Mouse (Mus musculus) liver, embryonic 12.5 days (tissue): ENCODE measurements around the gene Shb. TPM values are rescaled to one million over a fixed set of nuclear protein-coding genes. Genes with fewer than 3 reads are reported as not detected.
"Not testable (repeated sequence)": the region's sequence is repeated elsewhere in the genome, so short reads cannot be mapped to it uniquely, and the experiment has no call there.

Source experiments
- ATAC-seq: fragments of 200-750 bp; cut with Nextera tagmentation; 2 replicates; pipeline ENCODE4 v1.8.0; 2017; ENCODE audit warnings: moderate number of reproducible peaks, mild to moderate bottlenecking, moderate library complexity
- H3K27ac ChIP-seq: fragments of 300-500 bp; sonication (generic); 2 replicates; pipeline ENCODE4 v1.5.1; 2016; ENCODE audit warnings: mild to moderate bottlenecking
- H3K27me3 ChIP-seq: fragments of 300-500 bp; sonication (generic); replicated peaks from 2 replicates; pipeline ENCODE4 v1.6.1; 2016; ENCODE audit warnings: mild to moderate bottlenecking, moderate library complexity
- H3K36me3 ChIP-seq: fragments of 300-500 bp; sonication (generic); 2 replicates; pipeline ENCODE4 v1.6.1; 2016; ENCODE audit warnings: mild to moderate bottlenecking, moderate library complexity
- H3K4me1 ChIP-seq: fragments of 300-500 bp; sonication (generic); 2 replicates; pipeline ENCODE4 v1.6.1; 2016
- H3K4me2 ChIP-seq: fragments of 300-500 bp; sonication (generic); 2 replicates; pipeline ENCODE4 v1.6.1; 2016; ENCODE audit warnings: mild to moderate bottlenecking, moderate library complexity
- H3K4me3 ChIP-seq: fragments of 300-500 bp; sonication (generic); 2 replicates; pipeline ENCODE4 v1.5.1; 2016; ENCODE audit warnings: mild to moderate bottlenecking, moderate library complexity
- H3K9ac ChIP-seq: fragments of 300-500 bp; sonication (generic); 2 replicates; pipeline ENCODE4 v1.6.1; 2016; ENCODE audit warnings: mild to moderate bottlenecking, moderate library complexity
- H3K9me3 ChIP-seq: fragments of 300-500 bp; sonication (generic); replicated peaks from 2 replicates; pipeline ENCODE4 v1.6.1; 2016; ENCODE audit warnings: mild to moderate bottlenecking, moderate library complexity
- WGBS: fragments of 180-500 bp; shearing (Covaris S2); methylation state at CpG from one replicate; pipeline ENCODE4 v1.1.7; 2016; ENCODE audit not compliant: insufficient replicate concordance; 5-methylcytosine and 5-hydroxymethylcytosine counted together
- microRNA-seq: library from miRNA; unstranded; fragments of <30 nt; microRNA quantifications from one replicate; pipeline ENCODE4, GENCODE M21; 2017
- polyA plus RNA-seq: library from polyadenylated mRNA; unstranded; fragments of >200 nt; fragmentation: Nextera tagmentation; extraction: Ambion mirVana; gene quantifications from 2 replicates; pipeline ENCODE4 v1.2.1, GENCODE M21; 2016

The Shb gene
- polyA plus RNA-seq, 1 experiment from 2014 or later, result 8.7 TPM

- Histone ChIP-seq H3K27ac (no peak overlapping the region), H3K9ac (no peak overlapping the region), H3K4me2 (no peak overlapping the region), H3K4me1 (peaks cover 9% of the 10 kb centered on the region; the same call in 1 of the 2 replicates), H3K9me3 (no peaks in the 10 kb centered on the region), H3K27me3 (no peaks in the 10 kb centered on the region), H3K4me3 (no peak overlapping the region), H3K36me3 (peaks cover 53% of the 10 kb centered on the region)
- no peak for ATAC-seq
- 73% methylated on average over 5 of the region's 5 CpGs for WGBS
Observed at GRCm38 (mm10) chr4:45393658-45394057, 138.6 kb downstream of the Shb start.

DNA sequence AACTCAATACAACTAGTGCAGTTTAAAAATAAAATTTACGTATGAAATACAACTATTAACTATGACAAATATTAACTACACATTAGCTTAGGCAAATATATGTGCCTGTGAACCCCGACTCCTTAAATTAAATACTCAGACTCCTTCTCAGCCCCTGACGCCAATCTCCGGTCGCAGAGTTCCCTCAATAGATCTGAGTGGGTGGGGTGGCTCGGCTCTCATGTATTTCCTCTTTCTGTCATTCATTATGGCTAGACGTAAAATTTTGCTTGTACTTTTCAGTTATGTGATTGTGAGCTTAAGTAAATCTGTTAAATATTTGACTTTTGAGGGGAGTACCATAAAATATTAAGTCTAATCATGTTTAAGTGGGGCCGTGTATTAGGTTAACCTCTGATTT lies 139.3 kb downstream of the Shb start:
- no peak overlapping the region for H3K27ac ChIP-seq
- H3K9me3 ChIP-seq, result no peaks in the 10 kb centered on the region
- no peaks in the 10 kb centered on the region for H3K27me3 ChIP-seq
- ATAC-seq, result no peak
- no peak overlapping the region for H3K9ac ChIP-seq
- H3K4me2 ChIP-seq, result no peak overlapping the region
- no peak overlapping the region for H3K4me3 ChIP-seq
- peaks cover 46% of the 10 kb centered on the region for H3K36me3 ChIP-seq
- 0 out of 2 replicates have a peak, but pooled peaks cover 7% of the 10 kb centered on the region for H3K4me1 ChIP-seq
- WGBS, result 43% methylated on average over 8 of the region's 8 CpGs

GRCm38 (mm10) chr4:45392572-45392971 lies 139.7 kb downstream of the Shb start:
- ATAC-seq, result no peak
- Histone ChIP-seq H3K4me1 (0 out of 2 replicates have a peak, but pooled peaks cover 4% of the 10 kb centered on the region), H3K9me3 (no peaks in the 10 kb centered on the region), H3K27ac (no peak overlapping the region), H3K36me3 (peaks cover 42% of the 10 kb centered on the region), H3K4me3 (no peak overlapping the region), H3K9ac (no peak overlapping the region), H3K27me3 (no peaks in the 10 kb centered on the region), H3K4me2 (no peak overlapping the region)
- WGBS, result 70% methylated on average over 11 of the region's 11 CpGs

GRCm38 (mm10) chr4:45392099-45392498 lies 140.2 kb downstream of the Shb start:
- H3K36me3 ChIP-seq, result peaks cover 37% of the 10 kb centered on the region
- WGBS, result 62% methylated on average over 4 of the region's 4 CpGs

GRCm38 (mm10) chr4:45387296-45387695 lies 145.0 kb downstream of the Shb start:
- not testable (repeated sequence) for H3K4me2 ChIP-seq, H3K4me1 ChIP-seq, H3K9ac ChIP-seq, H3K4me3 ChIP-seq, H3K36me3 ChIP-seq, ATAC-seq, H3K27ac ChIP-seq, H3K9me3 ChIP-seq, H3K27me3 ChIP-seq
- 79% methylated on average over 5 of the region's 5 CpGs for WGBS

More at GRCm38 (mm10) chr4:45392099-45392498, 140.2 kb downstream of the Shb start:
- H3K4me2 ChIP-seq, result no peak overlapping the region
- H3K27me3 ChIP-seq, result no peaks in the 10 kb centered on the region
- no peak overlapping the region for H3K4me3 ChIP-seq
- H3K9ac ChIP-seq, result no peak overlapping the region
- H3K9me3 ChIP-seq, result no peaks in the 10 kb centered on the region
- 0 out of 2 replicates have a peak, but pooled peaks cover 4% of the 10 kb centered on the region for H3K4me1 ChIP-seq
- H3K27ac ChIP-seq, result no peak overlapping the region
- no peak for ATAC-seq

DNA sequence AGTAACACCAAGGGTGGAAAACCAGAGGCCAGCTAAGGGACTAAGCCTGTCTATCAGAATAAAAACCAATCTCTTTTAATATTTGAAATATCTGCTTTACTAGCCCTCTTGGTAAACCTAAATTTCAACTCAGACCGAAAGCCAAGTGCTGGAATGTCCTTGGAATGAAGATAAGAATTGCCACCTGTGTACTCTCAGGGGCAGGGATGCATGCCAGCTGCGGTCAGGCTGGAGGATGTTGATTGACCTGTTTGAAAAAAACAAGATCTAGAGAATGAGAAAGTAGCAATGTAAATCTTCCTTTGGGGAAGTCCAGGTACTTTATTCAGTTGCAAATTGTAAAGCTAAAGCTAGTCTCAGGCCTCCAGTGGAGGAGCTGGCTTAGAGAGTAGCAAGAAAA lies 150.1 kb downstream of the Shb start:
- not testable (repeated sequence) for H3K4me3 ChIP-seq, H3K4me1 ChIP-seq, H3K27ac ChIP-seq, H3K9me3 ChIP-seq, H3K4me2 ChIP-seq, ATAC-seq, H3K36me3 ChIP-seq, H3K27me3 ChIP-seq, H3K9ac ChIP-seq
- WGBS, result 76% methylated on average over 2 of the region's 2 CpGs

GRCm38 (mm10) chr4:45380903-45381580 lies 151.2 kb downstream of the Shb start:
- not testable (repeated sequence) for H3K9me3 ChIP-seq, H3K27me3 ChIP-seq, H3K4me2 ChIP-seq, H3K4me3 ChIP-seq, H3K9ac ChIP-seq, H3K4me1 ChIP-seq, ATAC-seq, H3K27ac ChIP-seq
- WGBS, result 81% methylated on average over 10 of the region's 10 CpGs
- peaks cover 18% of the 10 kb centered on the region for H3K36me3 ChIP-seq

- H3K4me2 ChIP-seq, result no peak overlapping the region
- H3K27me3 ChIP-seq, result no peaks in the 10 kb centered on the region
- ATAC-seq, result no peak
- no peaks in the 10 kb centered on the region for H3K4me1 ChIP-seq
- peaks cover 62% of the 10 kb centered on the region for H3K36me3 ChIP-seq
- no peak overlapping the region for H3K27ac ChIP-seq
- no peak overlapping the region for H3K9ac ChIP-seq
- H3K9me3 ChIP-seq, result no peaks in the 10 kb centered on the region
- H3K4me3 ChIP-seq, result no peak overlapping the region
- WGBS, result 78% methylated on average over 4 of the region's 4 CpGs
Observed at GRCm38 (mm10) chr4:45376573-45376972, 155.7 kb downstream of the Shb start.

- WGBS, result 81% methylated on average over 5 of the region's 5 CpGs
- H3K27ac ChIP-seq, result no peak overlapping the region
- ATAC-seq, result no peak
- H3K27me3 ChIP-seq, result no peaks in the 10 kb centered on the region
- H3K4me1 ChIP-seq, result no peaks in the 10 kb centered on the region
- H3K4me3 ChIP-seq, result no peak overlapping the region
- no peak overlapping the region for H3K4me2 ChIP-seq
- H3K36me3 ChIP-seq, result peaks cover 78% of the 10 kb centered on the region
- no peak overlapping the region for H3K9ac ChIP-seq
- no peaks in the 10 kb centered on the region for H3K9me3 ChIP-seq
Observed at GRCm38 (mm10) chr4:45374879-45375278, 157.4 kb downstream of the Shb start.

Small RNA genes lying within 50 kb of the gene (microRNA-seq; reads per million reads assigned to microRNA genes)
- not detected for gene Gm22518
- not detected for gene Gm25692

Other genes with a start within 250 kb of the Shb start
- gene Trmt10b, start 235.3 kb downstream of the Shb start, polyA plus RNA-seq, result 8.7 and 8.8 TPM in 2 replicates
- 11.4 and 11.6 TPM in 2 replicates for gene Dcaf10, start 190.4 kb downstream of the Shb start, polyA plus RNA-seq
- 90.7 and 92.0 TPM in 2 replicates for gene Exosc3, start 189.7 kb downstream of the Shb start, polyA plus RNA-seq
- gene Slc25a51, start 123.7 kb downstream of the Shb start, polyA plus RNA-seq, result 81.0 and 81.3 TPM in 2 replicates